Comparison of ENCODE assay signal across 8 mouse cellular contexts in genomic region chr3:88148354-88148753, GRCm38 (mm10). TPM values are rescaled to one million over a fixed set of nuclear protein-coding genes. Genes with fewer than 3 reads are reported as not detected.
DNase-seq lines count a peak whose midpoint lies in the region; ATAC-seq and TF ChIP-seq lines count a peak whose summit lies in the region.
"Had no signal": no experiment of that assay in that cellular context is flagged by ENCODE, and none has a peak within 500 bp of the region (broad histone marks: within the 10 kb centered on the region; RNA-seq: fewer than 3 reads in every experiment).

No protein-coding gene starts in this region.

- H3K9ac ChIP-seq in kidney, postnatal 0 days (ENCODE audit: low read depth, low read length): no peak overlapping the region
- H3K9ac ChIP-seq in kidney, embryonic 16.5 days (replicated peaks; ENCODE audit: low read length): no peak overlapping the region
- no peak overlapping the region for H3K9ac ChIP-seq in intestine, postnatal 0 days (ENCODE audit: low read depth, low read length)

- H3K9me3 ChIP-seq in kidney, postnatal 0 days (replicated peaks; ENCODE audit: low read length): no peaks in the 10 kb centered on the region
- no peaks in the 10 kb centered on the region for H3K9me3 ChIP-seq in kidney, embryonic 16.5 days (ENCODE audit: low read length)
- H3K9me3 ChIP-seq in intestine, postnatal 0 days (ENCODE audit: control insufficient read depth): no peaks in the 10 kb centered on the region

- no peak overlapping the region for H3K4me2 ChIP-seq in kidney, postnatal 0 days (ENCODE audit: low read length)
- no peak overlapping the region for H3K4me2 ChIP-seq in kidney, embryonic 16.5 days (replicated peaks; ENCODE audit: low read depth, low read length)
- H3K4me2 ChIP-seq in intestine, postnatal 0 days (replicated peaks; ENCODE audit: low read depth): no peak overlapping the region

- H3K27me3 ChIP-seq in kidney, postnatal 0 days (ENCODE audit: insufficient read depth, low read length): no peaks in the 10 kb centered on the region
- no peaks in the 10 kb centered on the region for H3K27me3 ChIP-seq in kidney, embryonic 16.5 days (ENCODE audit: insufficient read depth, low read length)
- H3K27me3 ChIP-seq in intestine, postnatal 0 days (replicated peaks; ENCODE audit: control insufficient read depth, insufficient read depth, low read length): no peaks in the 10 kb centered on the region
- H3K27me3 ChIP-seq in spleen, adult 2 months (ENCODE audit: control insufficient read depth, insufficient read depth, low read length): no peaks in the 10 kb centered on the region

- no peak for TF ChIP-seq CTCF in kidney, postnatal 0 days (IDR thresholded peaks at IDR 0.05; ENCODE audit: low read depth)
- TF ChIP-seq CTCF in intestine, postnatal 0 days (IDR thresholded peaks at IDR 0.05; ENCODE audit: low read depth): no peak
- TF ChIP-seq CTCF in spleen, adult 2 months (IDR thresholded peaks at IDR 0.05; ENCODE audit: extremely low read depth, insufficient read depth, insufficient read length, insufficient replicate concordance): no peak

- no peaks in the 10 kb centered on the region for H3K36me3 ChIP-seq in kidney, postnatal 0 days (ENCODE audit: insufficient read depth, low read length)
- no peaks in the 10 kb centered on the region for H3K36me3 ChIP-seq in kidney, embryonic 16.5 days (ENCODE audit: insufficient read depth, low read length)
- H3K36me3 ChIP-seq in intestine, postnatal 0 days (ENCODE audit: control insufficient read depth, insufficient read depth): no peaks in the 10 kb centered on the region
- H3K36me3 ChIP-seq in spleen, adult 2 months (ENCODE audit: control insufficient read depth, insufficient read depth, low read length): peaks cover 1% of the 10 kb centered on the region; the same call in 1 of the 2 replicates

- no peak overlapping the region for H3K4me3 ChIP-seq in kidney, postnatal 0 days (replicated peaks; ENCODE audit: low read depth, low read length)
- H3K4me3 ChIP-seq in kidney, embryonic 16.5 days (ENCODE audit: low read length): no peak overlapping the region
- no peak overlapping the region for H3K4me3 ChIP-seq in intestine, postnatal 0 days (ENCODE audit: low read depth, low read length)
- H3K4me3 ChIP-seq in spleen, adult 2 months (ENCODE audit: extremely low read depth, insufficient read depth, insufficient read length): no peak overlapping the region

- 82% methylated on average over 5 of the region's 5 CpGs for WGBS in kidney, postnatal 0 days
- 82% methylated on average over 5 of the region's 5 CpGs for WGBS in kidney, embryonic 16.5 days
- 63% methylated on average over 5 of the region's 5 CpGs for WGBS in intestine, postnatal 0 days
- WGBS in spleen, adult 2 months: 16% methylated on average over 5 of the region's 5 CpGs

- H3K4me1 ChIP-seq in kidney, postnatal 0 days (replicated peaks; ENCODE audit: insufficient read depth, low read length): peaks cover 63% of the 10 kb centered on the region
- H3K4me1 ChIP-seq in kidney, embryonic 16.5 days (ENCODE audit: insufficient read depth, low read length): peaks cover 80% of the 10 kb centered on the region
- H3K4me1 ChIP-seq in intestine, postnatal 0 days (replicated peaks; ENCODE audit: control insufficient read depth, insufficient read depth, low read length): peaks cover 32% of the 10 kb centered on the region
- peaks cover 82% of the 10 kb centered on the region for H3K4me1 ChIP-seq in spleen, adult 2 months (ENCODE audit: control insufficient read depth, insufficient read depth, insufficient read length)

- DNase-seq in kidney, postnatal 0 days (ENCODE audit: low spot score): no peak
- peak; percentile 71 to 72 for DNase-seq in spleen, adult 2 months (ENCODE audit: low read depth in 1 of 2, low spot score in 2 of 2)
- no peak for DNase-seq in layer of hippocampus, adult 18-20 months (ENCODE audit: low spot score in 2 of 2)
- DNase-seq: cerebellum, postnatal 36 days had no signal

- 0 out of 2 replicates have a peak overlapping the region, but pooled peaks have one; percentile 32 for H3K27ac ChIP-seq in kidney, postnatal 0 days
- no peak overlapping the region for H3K27ac ChIP-seq in kidney, embryonic 16.5 days (ENCODE audit: low read length)
- H3K27ac ChIP-seq in intestine, postnatal 0 days (ENCODE audit: low read depth, low read length): peak overlapping the region; percentile 35
- peak overlapping the region; percentile 98 for H3K27ac ChIP-seq in spleen, adult 2 months (ENCODE audit: insufficient read depth, low read length)

- ATAC-seq in kidney, postnatal 0 days (replicated peaks; ENCODE audit: low FRiP score, low read depth): no peak
- ATAC-seq in kidney, embryonic 16.5 days (ENCODE audit: low FRiP score, low TSS enrichment): no peak
- ATAC-seq in common myeloid progenitor, adult 5-6 weeks (replicated peaks; ENCODE audit: low read depth, poor library complexity, severe bottlenecking): peak; percentile 37
- no peak for ATAC-seq in intestine, postnatal 0 days
- no peak for ATAC-seq in activated CD4-positive, CD25-positive, alpha-beta regulatory T cell, adult 4 months

- TF ChIP-seq POLR2A in spleen, adult 2 months (IDR thresholded peaks at IDR 0.05; ENCODE audit: low read depth, low read length): no peak

RNA-seq across cellular contexts. Expression of gene Mef2d, which starts 6.2 kb away (rescaled TPM):
- polyA plus RNA-seq in kidney, postnatal 0 days (2015; fragmentation: Nextera tagmentation; extraction: Ambion mirVana): 14.4 and 16.2 TPM in 2 replicates
- polyA plus RNA-seq in kidney, embryonic 16.5 days (2015; fragmentation: Nextera tagmentation; extraction: Ambion mirVana): 16.9 and 20.2 TPM in 2 replicates
- 32.2 and 46.4 TPM in 2 replicates for total RNA-seq in common myeloid progenitor, adult 5-6 weeks (2017)
- polyA plus RNA-seq in intestine, postnatal 0 days (2015; fragmentation: Nextera tagmentation; extraction: Ambion mirVana): 15.8 and 16.2 TPM in 2 replicates
- polyA plus RNA-seq in spleen, adult 2 months (2012; rRNA removed): 119 and 142 TPM in 2 replicates
- polyA plus RNA-seq in activated CD4-positive, CD25-positive, alpha-beta regulatory T cell, adult 4 months (2017; shearing (Covaris generic)): 10 to 100 TPM; 24.3 to 24.5 TPM
- 100 to 1,000 TPM; 194 to 205 TPM for total RNA-seq in layer of hippocampus, adult 18-20 months (2021)

Comparison
In these comparisons a context has a peak if more than half of its experiments do, and no peak if none do; other contexts are left out.
1. DNase-seq: peak in spleen, adult 2 months (2 of 2); none in kidney, postnatal 0 days (single experiment) and layer of hippocampus, adult 18-20 months (0 of 2).